Mouse (Mus musculus): ENCODE measurements around the gene Clrn3. TPM values are rescaled to one million over a fixed set of nuclear protein-coding genes. Genes with fewer than 3 reads are reported as not detected.

The Clrn3 gene
- total RNA-seq (2012; rRNA removed): not detected in 2 replicates
- polyA plus RNA-seq (2012; ENCODE audit: insufficient read depth in 1 of 2, insufficient read length in 2 of 2, low read depth in 1 of 2, low replicate concordance in 2 of 2, missing spikeins in 1 of 2): not detected

- H3K9ac ChIP-seq (ENCODE audit: control insufficient read depth, low read depth, low read length, poor library complexity, severe bottlenecking): no peak within 1 kb of the TSS
- H3K27ac ChIP-seq (ENCODE audit: control insufficient read depth, low read depth, low read length): no peak within 1 kb of the TSS
- H3K36me3 ChIP-seq (ENCODE audit: control insufficient read depth in 1 of 2, insufficient read depth in 2 of 2, low read length in 2 of 2): peaks cover 0 to 5% of the 10 kb centered on the region in 2 experiments; a peak in 2 of 4 replicates
- H3K79me2 ChIP-seq (ENCODE audit: control insufficient read depth, insufficient read depth, low read length, poor library complexity): no peaks in the 10 kb centered on the region
- TF ChIP-seq SMC3 (IDR thresholded peaks at IDR 0.05; ENCODE audit: low read depth, low read length) (no peak), USF1 (IDR thresholded peaks at IDR 0.05; ENCODE audit: low read depth, low read length) (no peak), MYC (IDR thresholded peaks at IDR 0.05; ENCODE audit: low read depth, low read length) (no peak)
- no peak for DNase-seq (ENCODE audit: low read depth, low spot score)
- H3K9me3 ChIP-seq (replicated peaks; ENCODE audit: insufficient read depth, low read length): no peaks in the 10 kb centered on the region
- H3K4me1 ChIP-seq (ENCODE audit: control insufficient read depth in 1 of 2, insufficient read depth in 2 of 2, low read length in 2 of 2): peaks cover 5 to 10% of the 10 kb centered on the region in 2 experiments
- no peaks in the 10 kb centered on the region for H3K27me3 ChIP-seq (ENCODE audit: control insufficient read depth in 1 of 2, insufficient read depth in 2 of 2, low read length in 2 of 2)
- H3K4me3 ChIP-seq (ENCODE audit: control insufficient read depth in 1 of 2, insufficient read depth in 1 of 2, low read depth in 2 of 2, low read length in 2 of 2): no peak within 1 kb of the TSS
Observed at GRCm38 (mm10) chr7:135528515-135528914, at the start of gene Clrn3. Gene Clrn3 (minus strand): TSS chr7:135528654.

GRCm38 (mm10) chr7:135576329-135576728, 47.9 kb upstream of the Clrn3 start:
- 0 out of 4 replicates have a peak overlapping the region, but pooled peaks of 1 of the 2 experiments have one; percentile 3 for H3K4me3 ChIP-seq (ENCODE audit: control insufficient read depth in 1 of 2, insufficient read depth in 1 of 2, low read depth in 2 of 2, low read length in 2 of 2)
- peak overlapping the region; percentile 63 for H3K9ac ChIP-seq (ENCODE audit: control insufficient read depth, low read depth, low read length, poor library complexity, severe bottlenecking)
- peak overlapping the region; percentile 93 for H3K27ac ChIP-seq (ENCODE audit: control insufficient read depth, low read depth, low read length)
- peaks cover 18% of the 10 kb centered on the region for H3K79me2 ChIP-seq (ENCODE audit: control insufficient read depth, insufficient read depth, low read length, poor library complexity)
- peaks cover 0 to 62% of the 10 kb centered on the region in 2 experiments; a peak in 2 of 4 replicates for H3K36me3 ChIP-seq (ENCODE audit: control insufficient read depth in 1 of 2, insufficient read depth in 2 of 2, low read length in 2 of 2)
- H3K9me3 ChIP-seq (replicated peaks; ENCODE audit: insufficient read depth, low read length): no peaks in the 10 kb centered on the region
- H3K4me1 ChIP-seq (ENCODE audit: control insufficient read depth in 1 of 2, insufficient read depth in 2 of 2, low read length in 2 of 2): peaks cover 24 to 52% of the 10 kb centered on the region in 2 experiments
- no peaks in the 10 kb centered on the region for H3K27me3 ChIP-seq (ENCODE audit: control insufficient read depth in 1 of 2, insufficient read depth in 2 of 2, low read length in 2 of 2)
- DNase-seq (ENCODE audit: low read depth, low spot score): peak; percentile 73
- TF ChIP-seq MEF2A (IDR thresholded peaks at IDR 0.05; ENCODE audit: extremely low read depth, insufficient replicate concordance, low read depth, low read length, poor library complexity, severe bottlenecking) (no peak), ZKSCAN1 (IDR thresholded peaks at IDR 0.05; ENCODE audit: low read depth, low read length) (no peak), ZC3H11A (IDR thresholded peaks at IDR 0.05; ENCODE audit: low read depth, low read length) (no peak), UBTF (IDR thresholded peaks at IDR 0.05; ENCODE audit: borderline replicate concordance, insufficient read depth, low read depth, low read length) (no peak), MAX (IDR thresholded peaks at IDR 0.05; ENCODE audit: low read length) (peak; percentile 42; the same call in 1 of the 2 replicates), CTCF (IDR thresholded peaks at IDR 0.05 in 2 of 3, conservative IDR thresholded peaks at IDR 0.05 in 1 of 3; ENCODE audit: control insufficient read depth in 1 of 3, insufficient read depth in 1 of 3, low read depth in 2 of 3, low read length in 3 of 3, poor library complexity in 1 of 3, severe bottlenecking in 1 of 3) (no peak), KAT2A (conservative IDR thresholded peaks at IDR 0.05; ENCODE audit: low read depth, low read length) (no peak), TBP (IDR thresholded peaks at IDR 0.05; ENCODE audit: low read depth, low read length) (peak; percentile 40; the same call in 1 of the 2 replicates), ZMIZ1 (IDR thresholded peaks at IDR 0.05; ENCODE audit: low read depth, low read length) (no peak), TCF12 (IDR thresholded peaks at IDR 0.05; ENCODE audit: low read depth, low read length) (peak; percentile 67), NRF1 (IDR thresholded peaks at IDR 0.05; ENCODE audit: insufficient read depth, low read depth, low read length, poor library complexity, severe bottlenecking) (no peak), NELFE (IDR thresholded peaks at IDR 0.05; ENCODE audit: low read depth, low read length) (no peak), POLR2AphosphoS5 (IDR thresholded peaks at IDR 0.05; ENCODE audit: borderline replicate concordance, low read depth, low read length) (no peak), MAZ (IDR thresholded peaks at IDR 0.05; ENCODE audit: low read depth, low read length) (no peak), HCFC1 (IDR thresholded peaks at IDR 0.05; ENCODE audit: low read depth, low read length) (no peak), MYC (IDR thresholded peaks at IDR 0.05; ENCODE audit: low read depth, low read length) (peak; percentile 84; the same call in 1 of the 2 replicates), USF1 (IDR thresholded peaks at IDR 0.05; ENCODE audit: low read depth, low read length) (no peak), CHD2 (IDR thresholded peaks at IDR 0.05; ENCODE audit: low read length) (no peak), GATA1 (IDR thresholded peaks at IDR 0.05; ENCODE audit: low read depth, low read length) (peak; percentile 83), BHLHE40 (IDR thresholded peaks at IDR 0.05; ENCODE audit: borderline replicate concordance, low read depth, low read length) (no peak; the same call in 1 of the 2 replicates), MXI1 (IDR thresholded peaks at IDR 0.05; ENCODE audit: low read depth, low read length) (peak; percentile 77), USF2 (IDR thresholded peaks at IDR 0.05; ENCODE audit: borderline replicate concordance in 1 of 2, insufficient read depth in 1 of 2, low read depth in 1 of 2, low read length in 2 of 2) (no peak), SMC3 (IDR thresholded peaks at IDR 0.05; ENCODE audit: low read depth, low read length) (no peak), RCOR1 (IDR thresholded peaks at IDR 0.05; ENCODE audit: low read depth, low read length) (peak; percentile 35; the same call in 1 of the 2 replicates), MAFK (IDR thresholded peaks at IDR 0.05; ENCODE audit: borderline replicate concordance, low read depth, low read length) (no peak), JUND (IDR thresholded peaks at IDR 0.05; ENCODE audit: low read depth, low read length) (no peak), E2F4 (IDR thresholded peaks at IDR 0.05; ENCODE audit: borderline replicate concordance, low read depth, low read length) (no peak), GABPA (IDR thresholded peaks at IDR 0.05; ENCODE audit: low read depth, low read length) (no peak), ETS1 (IDR thresholded peaks at IDR 0.05; ENCODE audit: low read depth, low read length) (peak; percentile 94)

Measured in MEL (cell line).